Mouse (Mus musculus) liver, embryonic 14.5 days (tissue): Measurements from ENCODE around the gene Fam181a.

Experiments
- CTCF ChIP-seq: IDR thresholded peaks from 2 replicates; pipeline ENCODE4 v1.5.1; 2016; ENCODE audit warnings: antibody characterized with exemption, low read depth, control low read depth
- EP300 ChIP-seq: IDR thresholded peaks from 2 replicates; pipeline ENCODE4 v1.6.1; 2016; ENCODE audit warnings: antibody characterized with exemption, low read depth

GRCm38 (mm10) chr12:103281912-103282311, 28.9 kb upstream of the Fam181a start:
- TF ChIP-seq EP300 (no peak), CTCF (no peak)
